ENCODE assay signal across 13 mouse cellular contexts in genomic region chr1:63995828-63996227, GRCm38 (mm10).
A peak's percentile ranks its signal among the peaks of the same experiment; 100 is the strongest.
DNase-seq lines count a peak whose midpoint lies in the region; ATAC-seq and TF ChIP-seq lines count a peak whose summit lies in the region.
"Had no signal": no experiment of that assay in that cellular context is flagged by ENCODE, and none has a peak within 500 bp of the region (broad histone marks: within the 10 kb centered on the region; RNA-seq: fewer than 3 reads in every experiment).

No protein-coding gene starts in this region.

- H3K36me3 ChIP-seq in kidney, embryonic 16.5 days (ENCODE audit: insufficient read depth, low read length) = no peaks in the 10 kb centered on the region
- H3K36me3 ChIP-seq in intestine, embryonic 15.5 days = no peaks in the 10 kb centered on the region
- H3K36me3 ChIP-seq: G1E had no signal

- ATAC-seq in kidney, embryonic 16.5 days (ENCODE audit: low FRiP score, low TSS enrichment) = no peak; the same call in 1 of the 2 replicates
- ATAC-seq in intestine, embryonic 15.5 days = peak; percentile 90

- peak overlapping the region; percentile 73 for H3K27ac ChIP-seq in gastrocnemius, adult 2 months
- peak overlapping the region; percentile 3; the same call in 1 of the 2 replicates for H3K27ac ChIP-seq in kidney, embryonic 16.5 days (ENCODE audit: low read length)
- 0 out of 2 replicates have a peak overlapping the region, but pooled peaks have one; percentile 82 for H3K27ac ChIP-seq in cortical plate, adult 2 months (ENCODE audit: insufficient read depth, low read length)
- no peak overlapping the region for H3K27ac ChIP-seq in intestine, embryonic 15.5 days

- H3K27me3 ChIP-seq in kidney, embryonic 16.5 days (ENCODE audit: insufficient read depth, low read length) = no peaks in the 10 kb centered on the region
- H3K27me3 ChIP-seq in intestine, embryonic 15.5 days (replicated peaks) = no peaks in the 10 kb centered on the region

- TF ChIP-seq CTCF in gastrocnemius, adult 2 months (IDR thresholded peaks at IDR 0.05) = no peak
- TF ChIP-seq CTCF in cortical plate, adult 2 months (IDR thresholded peaks at IDR 0.05; ENCODE audit: extremely low read depth, insufficient read depth, low read length) = no peak

- no peak for TF ChIP-seq POLR2A in cortical plate, adult 2 months (IDR thresholded peaks at IDR 0.05; ENCODE audit: extremely low read depth, insufficient read depth, low read length)

- H3K9ac ChIP-seq in kidney, embryonic 16.5 days (replicated peaks; ENCODE audit: low read length) = no peak overlapping the region
- no peak overlapping the region for H3K9ac ChIP-seq in intestine, embryonic 15.5 days

- intact Hi-C loops in gastrocnemius, adult 2 months (cut with DNase I) = loop anchor here (5.0 kb wide), 1 partner anchor 126 kb away; the partner anchor contains the start of gene Klf7
- intact Hi-C loops in gastrocnemius, postnatal 36 days (cut with DNase I) = no loop called here

- no peaks in the 10 kb centered on the region for H3K9me3 ChIP-seq in kidney, embryonic 16.5 days (ENCODE audit: low read length)
- no peaks in the 10 kb centered on the region for H3K9me3 ChIP-seq in intestine, embryonic 15.5 days
- H3K9me3 ChIP-seq: G1E had no signal

- 22% methylated on average over 4 of the region's 4 CpGs for WGBS in kidney, embryonic 16.5 days
- WGBS in intestine, embryonic 15.5 days = 24% methylated on average over 4 of the region's 4 CpGs

- no peak overlapping the region for H3K4me3 ChIP-seq in gastrocnemius, adult 2 months
- H3K4me3 ChIP-seq in kidney, embryonic 16.5 days (ENCODE audit: low read length) = no peak overlapping the region
- H3K4me3 ChIP-seq in cortical plate, adult 2 months (ENCODE audit: insufficient read depth, low read length) = no peak overlapping the region
- H3K4me3 ChIP-seq in intestine, embryonic 15.5 days (replicated peaks) = no peak overlapping the region

- peaks cover 24% of the 10 kb centered on the region for H3K4me1 ChIP-seq in kidney, embryonic 16.5 days (ENCODE audit: insufficient read depth, low read length)
- H3K4me1 ChIP-seq in cortical plate, adult 2 months (ENCODE audit: control insufficient read depth, insufficient read depth, low read length) = peaks cover 13% of the 10 kb centered on the region
- peaks cover 14% of the 10 kb centered on the region for H3K4me1 ChIP-seq in intestine, embryonic 15.5 days (replicated peaks)

- no peak for DNase-seq in gastrocnemius, adult 2 months
- no peak for DNase-seq in gastrocnemius, postnatal 36 days
- DNase-seq in kidney, postnatal 25 days = no peak
- DNase-seq in right cerebral cortex, postnatal 4 days = no peak
- DNase-seq in right cerebral cortex, adult 2 months (ENCODE audit: low spot score in 2 of 2) = no peak
- DNase-seq: adrenal gland, postnatal 10 days; lung, postnatal 14 days; thymus, adult 2 months had no signal

- H3K4me2 ChIP-seq in kidney, embryonic 16.5 days (replicated peaks; ENCODE audit: low read depth, low read length) = no peak overlapping the region
- 0 out of 2 replicates have a peak overlapping the region, but pooled peaks have one; percentile 15 for H3K4me2 ChIP-seq in intestine, embryonic 15.5 days (replicated peaks)
- H3K4me2 ChIP-seq: midbrain, embryonic 11.5 days had no signal
